Mouse (Mus musculus): ENCODE results near the gene Slc5a11. TPM values are rescaled to one million over a fixed set of nuclear protein-coding genes. Genes with fewer than 3 reads are reported as not detected.

The Slc5a11 gene
- polyA plus RNA-seq, 1 experiment from 2014 or later: 0.09 TPM

- no peak overlapping the region for H3K4me3 ChIP-seq
- no peaks in the 10 kb centered on the region for H3K27me3 ChIP-seq
- H3K4me1 ChIP-seq: no peaks in the 10 kb centered on the region
- ATAC-seq (ENCODE audit: low FRiP score, low read depth): no peak
- no peak overlapping the region for H3K27ac ChIP-seq (replicated peaks)
- peaks cover 86% of the 10 kb centered on the region for H3K36me3 ChIP-seq
- H3K4me2 ChIP-seq (replicated peaks): no peak overlapping the region
- no peak overlapping the region for H3K9ac ChIP-seq (replicated peaks)
- H3K9me3 ChIP-seq: no peaks in the 10 kb centered on the region
- WGBS: 90% methylated on average over 7 of the region's 7 CpGs
These were observed 79.3 kb downstream of the Slc5a11 start for GRCm38 (mm10) chr7:123293898-123294297.

- Histone ChIP-seq H3K4me1 (no peaks in the 10 kb centered on the region), H3K4me3 (no peak overlapping the region), H3K27ac (replicated peaks) (no peak overlapping the region), H3K9me3 (no peaks in the 10 kb centered on the region), H3K27me3 (no peaks in the 10 kb centered on the region), H3K9ac (replicated peaks) (no peak overlapping the region), H3K36me3 (peaks cover 83% of the 10 kb centered on the region), H3K4me2 (replicated peaks) (no peak overlapping the region)
- no peak for ATAC-seq (ENCODE audit: low FRiP score, low read depth)
- WGBS: 82% methylated on average over 7 of the region's 7 CpGs
These were observed 80.8 kb downstream of the Slc5a11 start for GRCm38 (mm10) chr7:123295423-123295822.

DNA sequence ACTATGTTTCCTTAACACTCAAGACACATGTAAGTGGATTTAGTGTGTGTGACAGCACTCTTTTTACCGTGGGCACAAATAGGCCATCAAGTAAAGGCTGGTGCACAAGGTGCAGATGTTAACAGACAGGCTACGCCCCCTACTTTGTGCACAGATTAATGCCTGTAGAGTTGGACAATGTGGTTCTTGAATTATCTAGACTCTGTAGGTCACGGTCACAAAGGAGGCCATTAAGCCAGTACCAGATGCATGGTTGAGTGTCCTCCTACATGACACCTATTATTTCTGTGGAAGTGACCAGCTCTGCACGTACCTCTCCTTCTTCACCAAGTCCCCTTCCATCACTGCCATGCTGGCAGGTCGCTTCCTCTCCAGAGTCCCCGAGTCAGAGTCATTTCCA lies 81.5 kb downstream of the Slc5a11 start:
- Histone ChIP-seq H3K4me3 (no peak overlapping the region), H3K27ac (replicated peaks) (no peak overlapping the region), H3K4me2 (replicated peaks) (no peak overlapping the region), H3K4me1 (no peaks in the 10 kb centered on the region), H3K27me3 (no peaks in the 10 kb centered on the region), H3K36me3 (peaks cover 81% of the 10 kb centered on the region), H3K9ac (replicated peaks) (no peak overlapping the region), H3K9me3 (no peaks in the 10 kb centered on the region)
- 73% methylated on average over 6 of the region's 6 CpGs for WGBS
- ATAC-seq (ENCODE audit: low FRiP score, low read depth): no peak

- no peaks in the 10 kb centered on the region for H3K9me3 ChIP-seq
- H3K36me3 ChIP-seq: peaks cover 66% of the 10 kb centered on the region
- H3K27ac ChIP-seq (replicated peaks): no peak overlapping the region
- 87% methylated on average over 3 of the region's 3 CpGs for WGBS
- H3K4me3 ChIP-seq: no peak overlapping the region
- no peaks in the 10 kb centered on the region for H3K4me1 ChIP-seq
- no peak for ATAC-seq (ENCODE audit: low FRiP score, low read depth)
- H3K27me3 ChIP-seq: no peaks in the 10 kb centered on the region
- H3K9ac ChIP-seq (replicated peaks): no peak overlapping the region
- H3K4me2 ChIP-seq (replicated peaks): no peak overlapping the region
These were observed 83.6 kb downstream of the Slc5a11 start for GRCm38 (mm10) chr7:123298225-123298624.

GRCm38 (mm10) chr7:123300258-123300657 lies 85.7 kb downstream of the Slc5a11 start:
- Histone ChIP-seq H3K4me1 (no peaks in the 10 kb centered on the region), H3K36me3 (peaks cover 70% of the 10 kb centered on the region), H3K4me3 (no peak overlapping the region), H3K4me2 (replicated peaks) (no peak overlapping the region), H3K27ac (replicated peaks) (no peak overlapping the region), H3K9me3 (no peaks in the 10 kb centered on the region), H3K9ac (replicated peaks) (no peak overlapping the region), H3K27me3 (no peaks in the 10 kb centered on the region)
- ATAC-seq (ENCODE audit: low FRiP score, low read depth): no peak
- WGBS: 87% methylated on average over 3 of the region's 3 CpGs

GRCm38 (mm10) chr7:123305397-123305796 lies 90.8 kb downstream of the Slc5a11 start:
- Histone ChIP-seq H3K4me1 (no peaks in the 10 kb centered on the region), H3K27ac (replicated peaks) (no peak overlapping the region), H3K27me3 (no peaks in the 10 kb centered on the region), H3K9me3 (no peaks in the 10 kb centered on the region), H3K4me2 (replicated peaks) (no peak overlapping the region), H3K9ac (replicated peaks) (no peak overlapping the region), H3K4me3 (no peak overlapping the region), H3K36me3 (peaks cover 75% of the 10 kb centered on the region)
- 83% methylated on average over 2 of the region's 2 CpGs for WGBS
- ATAC-seq (ENCODE audit: low FRiP score, low read depth): no peak

DNA sequence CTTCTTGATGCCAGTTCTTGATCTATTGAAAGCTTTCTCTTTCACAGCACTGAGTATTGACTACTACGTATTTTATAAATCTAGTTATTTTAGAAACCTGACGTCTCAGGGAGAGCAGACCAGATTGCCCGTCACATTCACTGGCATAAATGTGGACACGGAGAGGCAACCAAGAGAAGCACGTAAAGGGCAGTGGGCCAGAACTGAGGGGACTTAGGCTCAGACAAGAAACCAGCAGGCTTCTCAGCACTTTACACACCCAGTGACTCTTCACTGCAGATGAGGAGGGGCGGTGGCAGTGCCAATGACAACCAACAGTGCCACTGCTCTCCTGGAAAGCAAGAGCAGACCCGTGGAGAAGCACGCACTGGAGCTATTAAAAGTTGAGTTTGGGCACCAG lies 92.7 kb downstream of the Slc5a11 start:
- no peak for ATAC-seq (ENCODE audit: low FRiP score, low read depth)
- no peak overlapping the region for H3K9ac ChIP-seq (replicated peaks)
- H3K36me3 ChIP-seq: peaks cover 89% of the 10 kb centered on the region
- H3K27me3 ChIP-seq: no peaks in the 10 kb centered on the region
- no peak overlapping the region for H3K4me2 ChIP-seq (replicated peaks)
- no peaks in the 10 kb centered on the region for H3K4me1 ChIP-seq
- no peak overlapping the region for H3K4me3 ChIP-seq
- H3K9me3 ChIP-seq: no peaks in the 10 kb centered on the region
- H3K27ac ChIP-seq (replicated peaks): no peak overlapping the region
- 97% methylated on average over 8 of the region's 8 CpGs for WGBS

DNA sequence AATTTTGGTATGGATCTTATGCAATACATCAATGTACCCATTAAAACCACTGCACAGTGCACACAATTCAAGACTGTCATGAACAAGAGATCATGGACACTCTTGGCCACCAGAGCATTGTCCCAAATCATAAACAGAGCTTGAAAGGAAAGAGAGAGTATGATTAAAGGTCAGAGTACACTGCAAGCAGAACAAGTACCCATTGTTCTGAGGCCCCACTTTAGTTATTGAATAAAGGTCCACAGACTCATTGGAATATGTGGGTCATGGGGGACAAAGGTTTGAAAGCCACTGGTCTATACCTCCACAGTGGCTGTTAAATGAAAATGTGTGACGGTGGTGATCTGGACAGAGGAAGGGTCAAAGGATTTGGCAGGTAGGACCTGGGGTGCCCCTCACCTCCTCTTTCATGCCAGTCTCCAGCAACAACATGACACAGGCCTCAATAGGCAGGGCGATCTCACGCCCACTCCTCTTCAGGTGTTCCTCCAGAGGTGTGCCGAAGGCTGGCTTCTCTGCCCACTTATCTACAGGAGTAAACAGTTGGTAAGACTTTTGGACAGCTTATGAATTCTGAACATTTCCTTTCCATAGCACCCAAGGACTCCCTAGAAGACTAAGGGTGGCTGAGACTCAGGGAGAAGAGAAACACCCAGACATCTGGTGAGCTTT lies 93.4 kb downstream of the Slc5a11 start:
- Histone ChIP-seq H3K9ac (replicated peaks) (no peak overlapping the region), H3K9me3 (no peaks in the 10 kb centered on the region), H3K4me1 (no peaks in the 10 kb centered on the region), H3K4me3 (no peak overlapping the region), H3K4me2 (replicated peaks) (no peak overlapping the region), H3K27ac (replicated peaks) (no peak overlapping the region), H3K27me3 (no peaks in the 10 kb centered on the region), H3K36me3 (peaks cover 95% of the 10 kb centered on the region)
- WGBS: over 99% methylated on average over 4 of the region's 4 CpGs
- no peak for ATAC-seq (ENCODE audit: low FRiP score, low read depth)

DNA sequence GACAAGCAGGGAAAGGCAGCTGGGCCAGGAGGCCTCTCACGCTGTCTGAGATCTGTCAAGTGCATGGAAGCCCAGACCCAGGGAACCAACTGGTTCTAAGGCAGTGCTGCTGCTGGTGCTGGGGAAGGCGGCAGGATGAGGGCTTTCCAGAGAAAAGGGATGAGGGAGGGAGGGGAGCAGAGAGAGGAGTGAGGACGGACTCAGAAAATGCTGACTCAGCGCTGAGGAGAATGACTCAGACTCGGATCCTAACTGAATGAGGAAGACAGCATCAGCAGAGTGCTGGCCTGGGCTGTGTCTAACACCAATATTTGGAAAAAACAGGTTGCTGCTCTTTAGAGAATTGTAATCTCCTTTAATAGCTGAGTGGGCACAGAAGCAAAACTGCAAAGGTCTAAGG lies 97.3 kb downstream of the Slc5a11 start:
- Histone ChIP-seq H3K27me3 (no peaks in the 10 kb centered on the region), H3K9ac (replicated peaks) (no peak overlapping the region), H3K4me1 (no peaks in the 10 kb centered on the region), H3K4me3 (no peak overlapping the region), H3K9me3 (no peaks in the 10 kb centered on the region), H3K36me3 (peaks cover 85% of the 10 kb centered on the region), H3K4me2 (replicated peaks) (no peak overlapping the region), H3K27ac (replicated peaks) (no peak overlapping the region)
- WGBS: 74% methylated on average over 5 of the region's 5 CpGs
- no peak for ATAC-seq (ENCODE audit: low FRiP score, low read depth)

DNA sequence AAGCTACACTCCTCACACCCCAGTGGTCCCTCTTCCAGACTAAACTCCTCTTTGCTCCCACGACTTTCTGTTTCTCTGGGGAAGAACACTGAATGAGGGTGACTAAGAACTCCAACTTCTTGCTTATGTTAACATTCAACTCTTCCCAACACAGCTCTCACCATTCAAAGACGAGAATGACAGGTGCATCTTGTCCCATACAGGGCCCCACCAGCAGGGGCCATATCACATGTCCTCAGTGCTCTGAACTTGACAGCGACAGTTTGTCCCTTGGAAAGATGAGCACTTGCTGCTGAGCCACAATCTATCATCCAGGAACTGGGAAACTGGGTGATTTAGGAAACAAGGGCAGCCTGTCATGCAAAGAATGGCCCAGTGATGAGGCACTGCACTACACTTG lies 98.2 kb downstream of the Slc5a11 start:
- no peak for ATAC-seq (ENCODE audit: low FRiP score, low read depth)

GRCm38 (mm10) chr7:123322452-123323121 lies 108.0 kb downstream of the Slc5a11 start:
- no peak for ATAC-seq (ENCODE audit: low FRiP score, low read depth)
- H3K36me3 ChIP-seq: peaks cover 80% of the 10 kb centered on the region
- no peak overlapping the region for H3K4me2 ChIP-seq (replicated peaks)
- no peaks in the 10 kb centered on the region for H3K9me3 ChIP-seq
- H3K27me3 ChIP-seq: no peaks in the 10 kb centered on the region
- no peak overlapping the region for H3K9ac ChIP-seq (replicated peaks)
- WGBS: 92% methylated on average over 13 of the region's 13 CpGs
- no peak overlapping the region for H3K27ac ChIP-seq (replicated peaks)
- H3K4me1 ChIP-seq: no peaks in the 10 kb centered on the region
- no peak overlapping the region for H3K4me3 ChIP-seq

More for the DNA sequence above, 98.2 kb downstream of the Slc5a11 start:
- Histone ChIP-seq H3K4me1 (no peaks in the 10 kb centered on the region), H3K36me3 (peaks cover 85% of the 10 kb centered on the region), H3K9me3 (no peaks in the 10 kb centered on the region), H3K9ac (replicated peaks) (no peak overlapping the region), H3K4me2 (replicated peaks) (no peak overlapping the region), H3K27me3 (no peaks in the 10 kb centered on the region), H3K4me3 (no peak overlapping the region), H3K27ac (replicated peaks) (no peak overlapping the region)
- WGBS: 86% methylated on average over 3 of the region's 3 CpGs

Data from midbrain, embryonic 12.5 days (tissue).